Mouse (Mus musculus) right cerebral cortex, postnatal 25 days (tissue): Measurements from ENCODE around the gene Dlx4.

Experiments used
- DNase-seq: peaks from one replicate; pipeline ENCODE4 v3.0.0; 2022

Gene Dlx4

DNA sequence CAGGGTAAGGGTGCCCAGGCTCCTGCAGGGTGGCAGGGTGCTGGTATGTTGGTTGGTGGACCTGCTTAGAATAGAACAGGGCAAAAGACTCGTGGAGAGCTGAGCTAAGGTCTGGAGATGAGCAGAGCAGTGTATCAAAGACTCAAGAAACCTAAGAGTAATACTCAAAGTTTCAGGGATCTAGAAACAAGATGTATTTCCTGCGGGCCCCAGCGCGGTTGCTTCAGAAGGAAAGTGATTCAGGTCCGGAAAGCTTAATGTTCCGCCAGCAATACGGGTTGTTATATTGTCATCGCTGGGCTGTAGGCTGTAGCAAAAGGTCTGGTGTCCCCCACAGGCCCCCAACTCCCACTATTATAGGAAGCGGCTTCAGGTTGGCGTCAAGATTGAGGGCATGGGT is 3.8 kb downstream of the Dlx4 start:
- no peak for DNase-seq

DNA sequence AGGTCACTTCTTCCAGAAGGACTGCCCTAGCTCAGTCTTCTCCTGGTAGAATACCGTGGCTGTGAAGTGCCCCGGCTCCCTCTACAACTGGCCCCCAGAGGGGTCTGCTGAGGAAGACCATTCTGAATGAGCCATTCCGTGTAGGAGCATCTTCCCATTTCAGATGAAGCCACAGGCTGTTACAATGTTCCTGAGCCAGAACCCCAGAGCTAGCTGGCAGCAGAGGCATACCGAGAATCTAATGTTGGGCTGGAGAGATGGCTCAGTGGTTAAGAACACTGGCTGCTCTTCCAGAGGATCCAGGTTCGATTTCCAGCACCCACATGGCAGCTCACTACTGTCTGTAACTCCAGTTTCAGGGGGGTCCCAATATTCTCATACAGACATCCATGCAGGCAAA is 6.2 kb downstream of the Dlx4 start:
- DNase-seq: no peak

DNA sequence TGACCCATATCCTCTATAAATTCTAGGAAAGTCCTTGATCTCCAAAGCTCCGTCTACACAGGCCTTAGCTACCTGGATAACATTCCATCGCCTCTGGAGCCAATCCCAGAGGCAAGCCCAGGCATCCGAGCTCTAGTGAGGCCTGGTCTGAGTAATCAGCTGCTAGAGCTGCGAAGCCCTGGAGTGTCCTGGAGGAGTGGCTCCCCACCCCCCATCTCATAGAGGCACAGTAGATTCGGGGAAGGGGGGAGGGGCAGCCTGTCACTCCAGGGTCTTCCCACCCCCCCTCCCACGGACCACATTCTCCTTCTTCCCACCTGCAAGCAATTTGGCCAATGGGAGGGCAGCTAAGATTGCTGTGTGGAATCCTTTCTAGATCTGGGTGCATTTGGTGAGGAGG is 8.8 kb downstream of the Dlx4 start:
- no peak for DNase-seq

DNA sequence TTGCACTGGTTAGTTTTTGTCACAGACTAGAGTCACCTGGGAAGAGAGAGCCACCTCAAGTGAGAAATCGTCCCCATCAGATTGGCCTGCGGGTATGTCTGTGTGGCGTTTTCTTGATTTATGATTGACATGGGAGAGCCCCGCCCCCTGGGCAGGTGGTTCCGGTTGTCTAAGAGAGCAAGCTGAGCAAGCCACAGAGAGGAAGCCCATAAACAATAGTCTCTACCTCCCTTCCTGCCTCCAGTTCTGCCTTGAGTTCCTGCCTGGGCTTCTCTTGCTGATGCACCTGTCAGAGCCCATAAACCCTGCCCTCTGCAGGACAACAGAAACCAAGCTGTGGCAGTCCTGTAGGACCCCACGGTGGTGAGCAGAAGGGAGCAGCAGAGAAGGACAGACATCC is 12.7 kb downstream of the Dlx4 start:
- DNase-seq: no peak

DNA sequence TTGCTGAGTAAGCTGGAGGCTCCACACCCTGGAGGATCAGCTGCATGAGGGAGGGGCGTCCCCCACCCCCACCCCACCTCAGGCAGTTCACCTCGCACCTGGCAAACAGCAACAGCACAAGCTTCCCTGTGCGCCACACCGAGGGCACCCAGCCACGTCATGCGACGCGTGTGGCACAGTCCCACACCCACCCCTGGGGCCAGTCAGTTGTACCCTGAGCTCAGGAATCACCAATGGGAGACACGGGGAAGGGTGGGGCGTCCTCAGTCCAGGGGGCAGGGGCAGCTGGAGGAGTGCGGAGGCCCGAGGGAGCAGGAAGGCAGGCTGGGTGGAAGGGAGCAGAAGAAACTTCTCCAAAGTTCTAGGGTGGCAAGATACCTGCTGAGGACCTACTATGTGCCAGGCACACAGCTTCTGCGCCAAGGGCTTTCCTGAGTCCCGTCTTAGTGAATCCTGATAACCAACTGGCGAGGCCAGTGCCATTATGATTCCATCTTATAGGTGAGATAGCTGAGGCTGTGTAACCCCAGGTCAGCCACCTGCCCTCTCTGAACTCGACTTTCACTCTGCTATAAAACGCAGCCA is 15.3 kb downstream of the Dlx4 start:
- DNase-seq: no peak

DNA sequence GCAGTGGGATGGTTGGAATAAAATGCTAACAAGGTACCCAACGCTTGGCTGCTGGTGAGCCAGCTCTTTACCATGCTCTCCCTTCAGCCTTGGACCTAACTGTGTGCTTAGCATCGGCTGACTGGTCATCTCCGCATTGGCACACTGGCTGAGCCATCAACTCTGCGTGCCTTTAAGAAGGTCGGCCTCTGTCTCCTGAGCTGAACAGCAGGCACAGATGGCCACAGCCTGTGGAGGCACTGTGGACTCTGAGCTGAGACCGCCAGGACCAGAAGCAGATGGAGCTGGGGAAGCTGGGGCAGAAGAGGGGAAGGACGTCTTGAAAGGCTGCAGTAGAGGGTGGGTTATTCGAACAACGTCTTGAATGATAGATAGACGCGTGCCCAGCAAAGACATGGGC is 17.7 kb downstream of the Dlx4 start:
- no peak for DNase-seq

DNA sequence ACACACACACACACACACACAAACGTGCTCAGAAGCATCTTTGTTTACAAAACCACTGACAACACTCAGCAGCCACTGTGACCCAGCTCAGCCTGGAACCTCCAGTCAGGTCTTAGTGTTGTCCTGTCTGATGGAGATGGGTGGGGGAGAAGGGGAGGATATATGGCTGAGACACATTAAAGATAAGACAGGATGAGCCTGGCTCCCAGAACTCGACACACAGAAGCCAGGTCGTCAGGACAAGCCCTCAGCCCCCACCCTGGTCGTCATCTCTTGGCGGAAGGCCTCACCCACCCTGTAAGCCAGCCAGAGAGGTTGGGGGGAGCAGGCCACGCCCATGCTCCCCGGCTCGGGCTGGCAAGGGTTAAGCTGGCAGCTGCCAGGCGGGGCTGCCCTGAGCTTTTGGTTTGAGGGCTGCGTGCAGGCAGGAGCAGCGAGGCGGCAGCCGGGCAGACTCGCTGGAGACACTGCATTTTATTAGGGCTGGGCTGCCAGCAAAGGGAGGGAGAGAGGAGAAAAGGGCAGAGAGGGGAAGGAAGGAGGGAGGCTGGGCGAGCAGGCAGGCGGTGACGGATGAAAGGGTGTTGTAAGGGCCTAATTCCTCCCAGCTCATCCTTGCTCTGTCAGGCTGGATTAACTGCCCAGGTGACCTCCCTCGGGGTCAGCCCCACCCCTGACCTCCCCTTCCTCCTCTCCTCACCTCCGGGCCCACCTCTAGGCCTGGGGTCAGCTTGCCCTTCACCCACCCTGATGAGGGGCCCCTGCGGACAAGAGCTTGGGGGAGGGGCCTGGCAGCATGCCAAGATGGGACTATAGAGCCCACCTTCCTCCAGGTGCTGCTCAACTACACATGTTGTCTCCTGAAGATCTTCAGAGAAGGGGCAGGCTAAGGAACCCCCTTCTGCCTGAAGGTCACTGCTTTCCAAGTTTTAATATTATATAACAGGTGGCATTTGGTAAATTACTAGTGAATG is 19.5 kb downstream of the Dlx4 start:
- DNase-seq: no peak

DNA sequence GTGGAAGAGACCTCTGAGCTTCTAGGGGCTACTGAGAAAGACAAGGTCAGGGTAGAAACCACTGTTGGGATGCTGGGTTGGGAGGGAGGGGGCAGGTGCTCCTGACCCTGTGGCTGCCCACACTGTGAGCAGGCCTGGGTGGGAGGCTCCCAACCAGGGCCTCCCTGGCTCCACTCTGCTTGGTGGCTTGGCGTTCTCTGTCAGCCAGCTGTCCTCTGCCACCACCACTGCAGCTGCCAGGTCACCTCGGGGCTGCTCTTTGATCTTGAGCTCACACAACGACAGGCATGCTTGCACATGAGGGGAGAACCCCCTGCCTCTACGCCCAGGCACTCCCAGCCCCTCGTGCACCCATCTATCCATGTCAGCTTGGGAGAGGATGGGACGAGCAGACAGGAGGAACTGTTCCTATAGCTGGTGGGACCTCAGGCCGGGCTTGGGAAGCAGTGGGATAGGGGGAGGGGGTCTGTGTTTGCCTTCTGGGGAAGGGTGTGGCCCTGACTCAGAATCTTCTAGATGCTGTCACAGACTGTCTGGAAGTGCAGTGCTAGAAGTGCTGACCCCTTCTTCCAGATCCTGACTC is 20.6 kb downstream of the Dlx4 start:
- DNase-seq: no peak

DNA sequence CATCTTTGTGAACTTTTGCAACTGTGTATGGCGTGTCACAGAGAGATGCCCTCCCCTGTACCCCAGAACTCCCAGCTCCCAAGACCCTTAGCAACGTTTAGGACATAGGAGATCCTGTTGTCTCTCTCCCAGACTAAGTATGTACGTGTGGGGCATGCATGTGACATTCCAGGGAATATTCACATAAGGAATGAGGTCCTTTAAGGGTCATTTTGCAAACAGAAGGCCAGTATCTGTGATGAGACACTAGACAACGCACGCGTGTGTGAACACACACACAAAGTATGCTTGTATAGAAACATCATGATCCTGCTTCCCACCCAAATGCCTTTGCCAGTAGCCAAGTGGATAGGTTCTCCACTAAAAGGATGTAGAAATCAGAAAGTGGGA is 24.0 kb downstream of the Dlx4 start:
- no peak for DNase-seq

DNA sequence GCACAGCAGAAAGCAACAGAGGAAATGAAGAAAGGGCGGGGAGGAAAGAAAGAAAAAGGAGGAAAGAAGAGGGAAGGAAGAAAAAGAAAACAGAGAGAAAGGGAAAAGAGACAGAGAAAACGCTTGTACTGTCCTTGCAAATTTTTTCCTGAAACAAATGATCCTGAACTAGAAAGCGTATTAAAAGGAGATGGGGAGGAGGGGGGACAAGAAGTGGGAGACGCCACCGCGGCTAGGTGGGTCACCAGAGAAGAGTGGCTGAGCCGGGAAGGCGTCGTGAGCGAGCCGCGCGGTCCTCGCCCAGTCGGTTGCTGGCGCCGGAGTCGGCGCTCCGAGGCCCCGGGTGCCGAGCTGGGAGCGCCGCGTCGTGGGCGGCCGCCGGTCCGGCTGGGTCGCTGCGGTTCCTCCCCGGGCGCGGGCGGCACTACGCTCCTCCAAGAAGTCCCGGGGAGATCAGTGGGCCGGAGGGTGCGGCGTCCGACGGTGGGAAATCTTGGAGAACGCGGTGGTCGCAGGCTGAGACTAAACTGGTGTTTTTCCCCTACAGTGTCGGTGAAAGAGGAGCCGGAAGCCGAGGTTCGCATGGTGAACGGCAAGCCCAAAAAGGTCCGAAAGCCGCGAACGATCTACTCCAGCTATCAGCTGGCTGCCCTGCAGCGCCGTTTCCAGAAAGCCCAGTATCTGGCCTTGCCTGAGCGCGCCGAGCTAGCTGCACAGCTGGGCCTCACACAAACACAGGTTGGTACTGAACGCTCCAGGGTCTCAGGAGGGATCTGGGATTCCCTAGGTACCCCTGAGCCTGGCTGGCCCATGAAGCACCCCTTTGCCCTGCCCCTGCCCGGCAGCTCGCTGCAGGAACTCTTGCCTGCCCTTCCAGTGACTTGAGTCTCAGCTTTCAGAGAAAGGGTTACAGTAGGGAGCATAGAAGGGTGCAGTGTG is 24.6 kb downstream of the Dlx4 start:
- no peak for DNase-seq

DNA sequence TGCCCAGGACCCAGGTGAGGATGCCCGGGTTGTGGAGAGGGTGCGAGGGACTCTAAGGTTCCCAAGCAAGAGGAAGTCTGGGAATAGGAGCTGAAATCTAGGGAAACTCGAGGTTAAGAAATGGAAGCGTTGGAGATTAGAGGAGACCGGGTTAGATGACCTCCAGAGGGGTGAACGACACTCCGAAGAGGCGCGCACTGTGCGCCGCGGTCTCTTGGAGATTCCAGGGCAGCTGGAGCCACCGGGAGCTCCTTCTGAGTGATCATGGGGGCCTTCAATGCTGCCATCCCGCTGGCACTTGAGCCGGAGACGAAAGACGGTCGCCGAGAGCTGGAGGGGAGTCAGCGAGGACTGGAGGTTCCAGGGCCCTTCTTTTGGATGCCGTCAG is 25.4 kb downstream of the Dlx4 start:
- DNase-seq: no peak

DNA sequence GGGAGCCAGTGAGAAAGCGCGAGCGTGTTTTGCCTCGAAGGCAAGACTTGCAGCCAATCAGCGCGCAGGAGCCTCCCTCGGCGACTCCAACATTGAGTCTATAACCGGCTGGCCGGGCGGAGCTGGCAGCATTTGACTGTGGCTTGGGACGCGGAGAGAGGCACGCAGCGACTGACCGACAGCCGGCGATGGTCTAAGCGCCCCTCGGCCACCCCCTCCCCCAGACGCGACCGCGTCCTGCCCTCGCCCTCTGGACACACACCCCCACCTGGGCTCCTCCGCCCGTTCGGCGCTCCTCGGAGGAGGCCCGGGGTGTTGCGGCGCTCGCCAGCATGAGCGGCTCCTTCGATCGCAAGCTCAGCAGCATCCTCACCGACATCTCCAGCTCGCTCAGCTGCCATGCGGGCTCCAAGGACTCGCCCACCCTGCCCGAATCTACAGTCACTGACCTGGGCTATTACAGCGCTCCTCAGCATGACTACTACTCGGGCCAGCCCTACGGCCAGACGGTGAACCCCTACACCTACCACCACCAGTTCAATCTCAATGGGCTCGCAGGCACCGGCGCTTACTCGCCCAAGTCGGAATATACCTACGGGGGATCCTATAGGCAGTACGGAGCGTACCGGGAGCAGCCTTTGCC is 26.0 kb downstream of the Dlx4 start, which contains the start of gene Dlx3:
Dlx3 (plus strand) TSS at position 130 of the 643 bp plus-strand sequence.
- DNase-seq: no peak

DNA sequence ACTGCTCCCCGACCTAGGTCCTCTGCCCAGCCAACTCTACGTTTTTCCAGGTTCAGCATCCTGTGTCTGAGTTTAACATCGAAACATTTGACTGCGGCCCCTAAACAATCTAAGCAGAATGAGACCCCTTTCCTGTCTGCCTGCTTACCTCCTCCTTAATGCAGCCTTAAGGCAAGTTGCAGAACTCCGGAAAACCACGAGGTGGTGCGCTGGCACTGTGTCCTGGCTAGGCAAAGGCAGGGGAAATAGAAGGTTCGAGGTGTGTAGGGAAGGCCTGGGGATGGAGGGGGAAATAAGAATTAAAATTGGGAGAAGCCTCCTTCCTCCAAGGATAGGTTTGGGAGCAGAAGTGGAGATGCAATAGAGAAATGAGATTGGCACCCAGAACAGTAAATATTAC is 27.6 kb downstream of the Dlx4 start:
- peak; percentile 70 for DNase-seq

DNA sequence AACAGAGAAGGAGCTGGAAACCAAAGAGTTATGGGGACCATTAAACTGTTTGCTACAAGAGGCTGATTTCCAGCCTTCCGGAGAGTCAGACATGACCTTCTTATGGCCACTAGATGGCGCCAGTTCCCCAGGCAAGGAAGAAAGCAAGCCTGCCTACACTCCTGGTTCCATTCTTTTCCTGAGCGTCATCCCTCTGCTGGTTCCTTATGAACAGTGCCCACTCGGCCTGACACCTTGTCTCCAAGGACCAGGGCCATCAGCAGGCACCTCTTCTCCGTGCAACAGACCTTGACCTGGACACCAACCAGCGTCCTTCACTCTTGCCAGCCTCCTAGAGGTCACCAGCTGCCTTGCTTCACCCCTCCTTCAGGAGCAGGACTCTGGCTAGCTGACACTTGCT is 29.0 kb downstream of the Dlx4 start:
- DNase-seq: peak; percentile 57

DNA sequence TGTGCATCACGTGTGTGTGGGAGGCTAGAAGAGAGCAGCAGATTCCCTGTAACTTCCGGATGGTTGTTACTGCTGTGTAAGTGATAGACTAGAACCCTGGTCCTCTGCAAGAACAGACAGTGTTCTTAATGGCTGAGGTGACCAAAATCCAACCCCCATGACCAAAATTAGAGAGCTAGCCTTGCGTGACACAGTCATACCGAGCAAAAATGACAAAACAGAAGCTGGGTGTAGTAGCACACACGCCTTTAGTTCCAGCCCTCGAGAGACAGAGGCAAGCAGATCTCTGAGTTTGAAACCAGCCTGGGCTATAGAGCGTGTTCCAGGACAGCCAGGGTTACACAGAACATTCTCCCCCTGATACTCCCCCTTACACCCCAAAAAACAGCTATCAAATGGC is 36.0 kb downstream of the Dlx4 start:
- no peak for DNase-seq

DNA sequence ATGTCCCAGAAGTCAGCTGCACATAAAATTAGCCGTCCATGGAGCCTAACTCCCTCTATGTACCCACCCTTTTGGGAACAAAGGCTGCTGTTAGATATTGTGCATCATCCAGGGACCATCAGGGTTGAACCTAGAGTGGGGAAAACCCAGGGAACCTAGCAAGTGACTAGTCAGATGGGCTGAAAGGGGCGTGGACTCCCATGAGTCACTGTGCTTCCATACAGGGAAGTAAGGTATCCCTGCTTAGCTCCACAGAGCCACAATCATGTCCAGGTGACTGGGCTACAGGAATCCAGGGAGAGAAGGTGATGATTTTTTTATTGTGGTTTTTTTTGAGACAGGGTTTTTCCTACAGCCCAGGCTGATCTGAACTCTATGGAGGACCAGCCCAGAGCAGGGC is 37.1 kb downstream of the Dlx4 start:
- no peak for DNase-seq

DNA sequence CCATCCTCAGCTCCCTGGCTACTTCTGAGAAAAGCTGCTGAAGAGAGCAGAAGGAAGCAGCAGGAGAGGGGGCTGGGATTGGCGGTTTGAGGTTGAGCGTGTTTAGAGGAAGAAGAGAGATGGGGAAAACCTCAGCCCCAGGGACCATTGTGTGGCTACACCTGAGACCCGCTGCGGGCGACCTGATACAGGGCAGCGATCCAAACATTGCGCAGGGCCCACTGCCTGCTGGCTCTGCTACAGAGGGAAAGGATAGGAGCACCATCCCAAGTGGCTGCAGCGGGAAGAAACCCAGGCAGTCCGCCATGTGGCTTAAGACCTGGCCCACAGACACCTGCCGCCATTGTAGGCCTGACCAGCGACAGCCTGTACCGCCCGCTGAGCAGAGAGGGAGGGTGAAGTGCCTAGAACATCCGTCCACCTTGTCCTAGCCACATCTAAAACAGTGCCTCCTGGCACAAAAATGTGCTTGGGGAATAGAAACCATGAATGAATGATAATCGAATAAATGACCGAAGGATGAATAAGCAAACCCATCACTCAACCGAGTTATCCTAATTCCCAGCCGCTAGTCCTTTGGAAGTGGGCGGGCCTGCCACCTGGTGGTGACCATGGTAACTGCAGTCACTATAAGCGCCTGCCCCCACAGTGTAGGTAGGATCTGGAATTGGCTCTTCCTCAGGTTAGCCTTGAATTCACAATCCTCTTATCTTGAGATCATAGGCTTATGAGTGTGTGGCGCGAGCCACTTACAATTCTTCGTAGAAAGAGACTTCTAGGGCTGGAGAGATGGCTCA is 39.4 kb downstream of the Dlx4 start:
- DNase-seq: peak; percentile 65

DNA sequence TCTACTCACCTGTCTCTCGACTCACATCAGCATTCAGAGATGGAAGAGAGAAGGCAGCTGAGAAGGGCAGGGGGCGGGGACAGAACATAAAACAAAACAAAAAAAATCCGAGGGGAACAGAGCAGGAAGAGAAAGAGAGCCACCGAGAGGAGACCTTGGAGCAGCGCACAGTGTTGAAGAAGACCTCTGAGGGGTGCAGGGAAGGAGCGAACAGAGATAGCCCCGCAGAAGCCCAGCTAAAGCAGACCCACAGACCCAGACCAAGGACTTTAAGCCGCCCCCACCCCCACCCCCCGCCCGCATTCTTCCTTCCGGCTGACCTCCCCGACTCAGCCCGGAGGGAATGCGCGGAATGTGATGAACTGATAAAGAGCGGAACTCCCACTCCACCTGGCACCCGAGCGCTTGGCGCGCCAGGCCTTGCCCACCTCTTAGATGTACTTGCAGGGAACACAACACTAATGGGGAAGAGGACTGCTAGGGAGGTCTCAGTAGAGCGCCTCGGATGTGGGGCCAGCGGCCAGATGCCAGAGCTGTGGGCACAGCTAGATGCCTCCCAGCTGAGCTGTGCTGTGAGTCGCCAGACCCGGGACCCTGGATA is 40.7 kb downstream of the Dlx4 start:
- no peak for DNase-seq

DNA sequence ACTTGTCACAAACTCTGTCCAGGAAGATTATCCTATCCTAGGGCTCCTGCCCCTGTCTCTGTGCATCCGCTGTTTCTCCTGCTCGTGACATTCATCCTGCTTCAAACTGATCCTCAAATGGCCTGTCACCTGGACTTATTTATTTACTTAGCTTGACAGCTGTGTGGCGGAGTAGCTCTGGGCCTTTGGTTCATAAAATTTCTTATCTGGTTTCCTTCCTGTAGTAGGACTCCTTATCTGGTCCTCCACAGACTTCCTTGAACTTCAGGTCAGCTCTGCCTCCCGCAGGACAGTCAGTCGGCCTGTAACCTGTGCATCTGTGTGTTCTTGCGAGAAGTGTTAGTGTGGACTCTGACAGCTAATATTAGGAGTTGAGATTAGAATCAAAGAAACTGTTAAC is 41.8 kb downstream of the Dlx4 start:
- no peak for DNase-seq

DNA sequence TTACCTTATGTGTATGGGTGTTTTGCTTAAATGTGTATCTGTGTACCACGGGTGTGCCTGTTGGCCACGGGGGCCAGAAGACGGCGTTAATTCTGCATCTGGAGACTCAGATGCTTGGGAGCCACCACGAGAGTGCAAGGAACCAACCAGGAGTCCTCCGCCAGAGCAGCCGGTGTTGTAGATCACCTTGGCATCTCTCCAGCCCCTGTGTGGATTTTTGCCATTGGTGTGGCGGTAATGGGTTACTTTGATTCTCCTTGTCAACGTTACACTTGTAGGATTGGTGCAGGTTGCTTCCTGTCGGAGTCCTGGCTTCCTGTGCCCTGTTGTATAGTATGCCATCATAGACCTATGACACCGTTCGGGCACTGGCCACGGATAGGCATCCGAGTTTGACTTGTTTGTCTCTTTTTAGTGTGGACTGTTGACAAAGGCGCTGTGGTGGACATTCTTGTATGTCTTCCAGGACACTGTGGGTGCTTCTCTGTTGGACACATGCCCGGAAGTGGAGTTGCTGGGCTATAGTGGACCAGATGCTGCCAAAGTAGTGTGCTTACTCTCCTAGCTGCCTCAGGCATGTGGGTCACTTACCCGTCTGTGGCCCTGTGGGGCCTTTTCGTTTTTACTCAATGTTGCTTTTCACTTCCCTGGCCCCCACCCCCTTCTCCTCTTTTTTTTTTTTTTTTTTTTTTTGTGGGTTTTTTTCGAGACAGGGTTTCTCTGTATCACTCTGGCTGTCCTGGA is 43.7 kb downstream of the Dlx4 start:
- no peak for DNase-seq
